Mouse (Mus musculus) embryonic fibroblast, embryonic 13.5 days (primary cell): ENCODE results near the gene Efl1.

ENCODE experiments used
- CTCF ChIP-seq: IDR thresholded peaks from 2 replicates; pipeline ENCODE4 v1.5.1; 2011; ENCODE audit warnings: mild to moderate bottlenecking, control low read depth, low read length, moderate library complexity, borderline replicate concordance; ENCODE audit not compliant: insufficient read depth
- POLR2A ChIP-seq: IDR thresholded peaks from 2 replicates; pipeline ENCODE4 v1.6.1; 2011; ENCODE audit warnings: low read depth, mild to moderate bottlenecking, control low read depth, low read length, moderate library complexity

DNA sequence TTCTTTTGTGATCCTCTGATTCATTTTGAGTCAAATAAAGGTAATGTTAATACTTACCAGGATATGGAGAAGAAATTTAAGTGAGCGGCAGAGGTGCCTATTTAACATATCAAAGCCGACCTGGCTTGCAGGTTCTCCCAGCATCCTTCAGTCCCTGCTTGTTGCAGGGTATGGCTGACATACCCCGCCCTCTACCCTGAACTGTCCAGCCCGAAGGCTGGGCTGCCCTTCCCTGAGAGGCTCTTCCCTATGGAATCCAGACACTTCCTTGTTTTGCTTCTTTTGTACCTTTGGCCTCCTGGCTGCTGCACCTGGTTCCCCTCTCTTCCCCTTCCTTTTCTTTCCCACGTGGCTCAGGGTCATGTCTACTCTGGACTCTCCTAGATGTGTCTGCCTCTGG is 160.7 kb downstream of the Efl1 start:
- TF ChIP-seq POLR2A (no peak), CTCF (no peak)
